Mouse (Mus musculus): ENCODE measurements around the gene Etfbkmt.

- peak; percentile 58 for TF ChIP-seq CTCF (IDR thresholded peaks at IDR 0.05; ENCODE audit: insufficient read depth, low read length)
- TF ChIP-seq POLR2A (IDR thresholded peaks at IDR 0.05; ENCODE audit: borderline replicate concordance, extremely low read depth, low read depth, low read length), result no peak
Observed at GRCm38 (mm10) chr6:149132311-149133077, 7.2 kb upstream of the Etfbkmt start.

Data from lung, adult 2 months (tissue).